21 mouse cellular contexts compared by ENCODE assay signal in the genomic region with DNA sequence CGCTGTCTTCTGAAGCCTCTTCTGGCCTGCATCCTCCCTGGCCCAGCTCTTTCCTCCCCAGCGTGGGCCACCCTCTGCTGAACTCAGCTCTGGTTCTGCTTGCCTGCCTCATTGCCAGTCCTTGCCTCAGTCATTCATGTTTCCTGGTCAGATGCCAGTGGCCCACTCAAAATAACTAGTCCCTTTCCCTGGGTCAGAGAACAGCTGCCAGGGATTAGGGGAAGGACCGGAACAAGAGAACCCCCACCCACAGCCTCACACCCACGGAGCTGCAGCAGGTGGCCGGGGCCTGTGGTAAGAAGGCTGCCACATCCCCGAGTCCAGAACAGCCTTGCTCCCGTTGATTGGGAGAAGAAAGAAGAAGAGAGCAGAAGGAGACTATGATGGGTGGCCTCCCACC.
"Had no signal": no experiment of that assay in that cellular context is flagged by ENCODE, and none has a peak within 500 bp of the region (broad histone marks: within the 10 kb centered on the region; RNA-seq: fewer than 3 reads in every experiment).

No protein-coding gene starts in this region.

- DNase-seq: liver, postnatal 0 days; lung, adult 2 months; lung, postnatal 14 days; lung, postnatal 36 days; right cerebral cortex, adult 18-20 months; right cerebral cortex, postnatal 25 days; right cerebral cortex, postnatal 4 days; spleen, adult 18-20 months; thymus, adult 2 months; thymus, postnatal 14 days; thymus, postnatal 36 days had no signal

- H3K27ac ChIP-seq: liver, embryonic 15.5 days; lung, embryonic 15.5 days; macrophage; midbrain, embryonic 13.5 days; midbrain, embryonic 15.5 days; neural tube, embryonic 13.5 days; neural tube, embryonic 15.5 days had no signal

- H3K36me3 ChIP-seq: liver, embryonic 15.5 days; lung, embryonic 15.5 days; midbrain, embryonic 13.5 days; midbrain, embryonic 15.5 days; neural tube, embryonic 13.5 days; neural tube, embryonic 15.5 days had no signal

- H3K9ac ChIP-seq: liver, embryonic 15.5 days; liver, postnatal 0 days; lung, embryonic 15.5 days; midbrain, embryonic 13.5 days; midbrain, embryonic 15.5 days; neural tube, embryonic 13.5 days; neural tube, embryonic 15.5 days had no signal

- H3K27me3 ChIP-seq: liver, embryonic 15.5 days; lung, embryonic 15.5 days; midbrain, embryonic 13.5 days; midbrain, embryonic 15.5 days; neural tube, embryonic 13.5 days; neural tube, embryonic 15.5 days had no signal

- H3K4me3 ChIP-seq: liver, embryonic 15.5 days; lung, embryonic 15.5 days; megakaryocyte, embryonic 14.5 days; midbrain, embryonic 13.5 days; midbrain, embryonic 15.5 days; neural tube, embryonic 13.5 days; neural tube, embryonic 15.5 days had no signal

- H3K4me1 ChIP-seq: lung, embryonic 15.5 days had no signal

- H3K9me3 ChIP-seq: liver, embryonic 15.5 days; lung, embryonic 15.5 days; midbrain, embryonic 13.5 days; midbrain, embryonic 15.5 days; neural tube, embryonic 13.5 days; neural tube, embryonic 15.5 days had no signal

- ATAC-seq: liver, postnatal 0 days; lung, postnatal 0 days; midbrain, embryonic 13.5 days; midbrain, embryonic 15.5 days had no signal

- H3K4me2 ChIP-seq: liver, embryonic 15.5 days; lung, embryonic 15.5 days; midbrain, embryonic 11.5 days; midbrain, embryonic 13.5 days; midbrain, embryonic 15.5 days; neural tube, embryonic 13.5 days; neural tube, embryonic 15.5 days had no signal
